Mouse (Mus musculus): ENCODE results near the gene Spink2.

- no peak for TF ChIP-seq CTCF (IDR thresholded peaks at IDR 0.05; ENCODE audit: insufficient read depth, low read depth, low read length)
- TF ChIP-seq POLR2A (IDR thresholded peaks at IDR 0.05; ENCODE audit: insufficient read depth, low read depth, low read length), result no peak
Measured at GRCm38 (mm10) chr5:77257603-77258002, 46.3 kb upstream of the Spink2 start.
